In the genomic region with DNA sequence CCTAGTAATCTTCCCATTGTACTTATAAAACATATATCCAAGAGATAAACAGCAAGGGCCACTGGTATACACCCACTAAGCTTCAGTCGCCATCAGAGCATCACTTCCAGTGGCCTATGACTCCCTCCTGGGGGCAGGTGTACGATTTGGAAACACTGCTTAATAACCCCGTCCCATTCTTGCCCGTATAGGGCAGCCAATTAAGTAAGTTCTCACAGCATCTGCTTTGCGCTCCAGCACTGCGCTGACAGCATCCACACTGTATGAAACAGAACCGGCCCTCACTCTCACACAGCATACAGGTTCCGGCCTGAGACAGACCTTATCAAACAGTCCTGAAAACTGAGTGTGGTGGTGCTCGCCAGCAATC, we compare ENCODE assay signal across 10 mouse cellular contexts. TPM values are rescaled to one million over a fixed set of nuclear protein-coding genes. Genes with fewer than 3 reads are reported as not detected.
DNase-seq lines count a peak whose midpoint lies in the region; ATAC-seq and TF ChIP-seq lines count a peak whose summit lies in the region.
"Had no signal": no experiment of that assay in that cellular context is flagged by ENCODE, and none has a peak within 500 bp of the region (broad histone marks: within the 10 kb centered on the region; RNA-seq: fewer than 3 reads in every experiment).

No protein-coding gene starts in this region.

- no peaks in the 10 kb centered on the region for H3K9me3 ChIP-seq in heart, embryonic 13.5 days
- H3K9me3 ChIP-seq in neural tube, embryonic 11.5 days (ENCODE audit: control insufficient read depth, low read length) = no peaks in the 10 kb centered on the region
- H3K9me3 ChIP-seq in liver, embryonic 14.5 days (ENCODE audit: control insufficient read depth, low read length) = no peaks in the 10 kb centered on the region
- H3K9me3 ChIP-seq: embryonic facial prominence, embryonic 12.5 days; liver, embryonic 15.5 days had no signal

- H3K4me2 ChIP-seq in heart, embryonic 13.5 days = no peak overlapping the region
- H3K4me2 ChIP-seq in neural tube, embryonic 11.5 days (ENCODE audit: low read depth) = no peak overlapping the region
- no peak overlapping the region for H3K4me2 ChIP-seq in liver, embryonic 14.5 days (ENCODE audit: low read depth)

- no peak for TF ChIP-seq CTCF in liver, embryonic 14.5 days (IDR thresholded peaks at IDR 0.05; ENCODE audit: low read depth)

- H3K4me3 ChIP-seq in heart, embryonic 13.5 days = no peak overlapping the region
- H3K4me3 ChIP-seq in neural tube, embryonic 11.5 days (ENCODE audit: low read depth, low read length) = no peak overlapping the region
- H3K4me3 ChIP-seq in liver, embryonic 14.5 days (ENCODE audit: insufficient read depth in 1 of 2, low read depth in 2 of 2, low read length in 2 of 2) = no peak overlapping the region
- H3K4me3 ChIP-seq: embryonic facial prominence, embryonic 12.5 days had no signal

- H3K27me3 ChIP-seq in heart, embryonic 13.5 days (replicated peaks) = peaks cover 11% of the 10 kb centered on the region; the same call in 1 of the 2 replicates
- no peaks in the 10 kb centered on the region for H3K27me3 ChIP-seq in neural tube, embryonic 11.5 days (ENCODE audit: control insufficient read depth, insufficient read depth, low read length)
- H3K27me3 ChIP-seq in liver, embryonic 14.5 days (ENCODE audit: control insufficient read depth, insufficient read depth, low read length) = no peaks in the 10 kb centered on the region
- H3K27me3 ChIP-seq: embryonic facial prominence, embryonic 12.5 days; liver, embryonic 15.5 days had no signal

- ATAC-seq in heart, embryonic 13.5 days (ENCODE audit: extremely low read depth, insufficient number of reproducible peaks, low FRiP score, low TSS enrichment) = peak; percentile 4; the same call in 1 of the 2 replicates
- ATAC-seq in neural tube, embryonic 11.5 days (ENCODE audit: insufficient read depth, low FRiP score, low TSS enrichment) = peak; percentile 59
- ATAC-seq in liver, embryonic 14.5 days (ENCODE audit: insufficient read depth) = peak; percentile 21; the same call in 1 of the 2 replicates

- WGBS in heart, embryonic 13.5 days = 62% methylated on average over 9 of the region's 9 CpGs
- WGBS in neural tube, embryonic 11.5 days = 65% methylated on average over 9 of the region's 9 CpGs
- 56% methylated on average over 9 of the region's 9 CpGs for WGBS in liver, embryonic 14.5 days (ENCODE audit: insufficient replicate concordance)

- peaks cover 8% of the 10 kb centered on the region; the same call in 1 of the 2 replicates for H3K4me1 ChIP-seq in heart, embryonic 13.5 days
- no peaks in the 10 kb centered on the region for H3K4me1 ChIP-seq in neural tube, embryonic 11.5 days (ENCODE audit: control insufficient read depth, insufficient read depth, low read length)
- no peaks in the 10 kb centered on the region for H3K4me1 ChIP-seq in liver, embryonic 14.5 days (replicated peaks; ENCODE audit: control insufficient read depth in 2 of 2, insufficient read depth in 2 of 2, low read length in 1 of 2)
- H3K4me1 ChIP-seq: embryonic facial prominence, embryonic 12.5 days had no signal

- DNase-seq in heart, adult 9 months (ENCODE audit: low spot score in 2 of 2) = no peak
- DNase-seq in neural tube, embryonic 11.5 days (ENCODE audit: low spot score) = no peak
- no peak for DNase-seq in neural tube, embryonic 10.5 days (ENCODE audit: extremely low spot score, low spot score)
- no peak for DNase-seq in liver, embryonic 14.5 days (ENCODE audit: low read depth in 3 of 3, low spot score in 3 of 3)
- no peak for DNase-seq in frontal cortex, postnatal 25 days (ENCODE audit: low spot score in 2 of 2)
- DNase-seq in frontal cortex, postnatal 14 days (ENCODE audit: low spot score in 2 of 2) = no peak
- DNase-seq in spleen, postnatal 10 days (ENCODE audit: low spot score in 2 of 2) = no peak

- no peaks in the 10 kb centered on the region for H3K36me3 ChIP-seq in heart, embryonic 13.5 days
- no peaks in the 10 kb centered on the region for H3K36me3 ChIP-seq in neural tube, embryonic 11.5 days (ENCODE audit: control insufficient read depth, insufficient read depth, low read length)
- no peaks in the 10 kb centered on the region for H3K36me3 ChIP-seq in liver, embryonic 14.5 days (replicated peaks; ENCODE audit: control insufficient read depth, insufficient read depth, low read depth)
- H3K36me3 ChIP-seq: embryonic facial prominence, embryonic 12.5 days; liver, embryonic 15.5 days had no signal

- TF ChIP-seq EP300 in liver, embryonic 14.5 days (IDR thresholded peaks at IDR 0.05; ENCODE audit: low read depth) = no peak

- no peak overlapping the region for H3K9ac ChIP-seq in heart, embryonic 13.5 days
- no peak overlapping the region for H3K9ac ChIP-seq in neural tube, embryonic 11.5 days (ENCODE audit: low read length)
- H3K9ac ChIP-seq in liver, embryonic 14.5 days (replicated peaks) = no peak overlapping the region
- H3K9ac ChIP-seq: embryonic facial prominence, embryonic 12.5 days had no signal

- H3K27ac ChIP-seq in heart, embryonic 13.5 days (replicated peaks) = no peak overlapping the region
- no peak overlapping the region for H3K27ac ChIP-seq in neural tube, embryonic 11.5 days (ENCODE audit: low read depth, low read length)
- no peak overlapping the region for H3K27ac ChIP-seq in liver, embryonic 14.5 days
- H3K27ac ChIP-seq: embryonic facial prominence, embryonic 12.5 days; liver, embryonic 15.5 days had no signal

RNA-seq across cellular contexts. Expression of a gene that starts 30.7 kb away (rescaled TPM):
- 3.5 and 3.8 TPM in 2 replicates for polyA plus RNA-seq in heart, embryonic 13.5 days (2015; fragmentation: Nextera tagmentation; extraction: Ambion mirVana)
- 28.2 and 30.4 TPM in 2 replicates for polyA plus RNA-seq in neural tube, embryonic 11.5 days (2014; fragmentation: Nextera tagmentation; extraction: Ambion mirVana)
- polyA plus RNA-seq in liver, embryonic 14.5 days (2012; rRNA removed) = 52.8 and 53.2 TPM in 2 replicates
- 20.5 and 25.3 TPM in 2 replicates for polyA plus RNA-seq in liver, embryonic 14.5 days (2014; fragmentation: Nextera tagmentation; extraction: Ambion mirVana)

RNA-seq across cellular contexts. Expression of a gene that starts 38.0 kb away (rescaled TPM):
- polyA plus RNA-seq in heart, embryonic 13.5 days (2015; fragmentation: Nextera tagmentation; extraction: Ambion mirVana) = not detected in 2 replicates
- polyA plus RNA-seq in neural tube, embryonic 11.5 days (2014; fragmentation: Nextera tagmentation; extraction: Ambion mirVana) = not detected in 2 replicates
- not detected in 2 replicates for polyA plus RNA-seq in liver, embryonic 14.5 days (2012; rRNA removed)
- polyA plus RNA-seq in liver, embryonic 14.5 days (2014; fragmentation: Nextera tagmentation; extraction: Ambion mirVana) = not detected in 2 replicates
- polyA plus RNA-seq: embryonic facial prominence, embryonic 12.5 days; liver, embryonic 15.5 days had no signal

Comparison
In these comparisons a context has a peak if more than half of its experiments do, and no peak if none do; other contexts are left out.
1. ATAC-seq: peak in every context shown above with its lines; median percentile 59 in neural tube, embryonic 11.5 days; 21 in liver, embryonic 14.5 days; 4 in heart, embryonic 13.5 days.